Mouse (Mus musculus) small intestine, adult 2 months (tissue): Measurements from ENCODE around the gene Cggbp1.

Experiments used
- CTCF ChIP-seq: fragments of 200-500 bp; IDR thresholded peaks from 2 replicates; pipeline ENCODE4 v1.5.1; 2012; ENCODE audit warnings: low read depth, mild to moderate bottlenecking, control low read depth, inconsistent platforms, low read length, moderate library complexity, mixed read lengths; ENCODE audit not compliant: insufficient replicate concordance, insufficient read length; ENCODE audit errors: extremely low read depth
- POLR2A ChIP-seq: fragments of 200-500 bp; IDR thresholded peaks from 2 replicates; pipeline ENCODE4 v1.6.1; 2012; ENCODE audit warnings: low read depth, mild to moderate bottlenecking, control low read depth, inconsistent platforms, low read length, moderate library complexity

- TF ChIP-seq CTCF (no peak), POLR2A (no peak)
These were observed 16.8 kb downstream of the Cggbp1 start for GRCm38 (mm10) chr16:64868613-64869012.
